ENCODE assay signal across 16 mouse cellular contexts in genomic region chr1:171223796-171224195, GRCm38 (mm10). TPM values are rescaled to one million over a fixed set of nuclear protein-coding genes. Genes with fewer than 3 reads are reported as not detected.
DNase-seq lines count a peak whose midpoint lies in the region; ATAC-seq and TF ChIP-seq lines count a peak whose summit lies in the region.
"Had no signal": no experiment of that assay in that cellular context is flagged by ENCODE, and none has a peak within 500 bp of the region (broad histone marks: within the 10 kb centered on the region; RNA-seq: fewer than 3 reads in every experiment).

No protein-coding gene starts in this region.

- H3K36me3 ChIP-seq in liver, embryonic 14.5 days (replicated peaks; ENCODE audit: control insufficient read depth, insufficient read depth, low read depth) = no peaks in the 10 kb centered on the region

- H3K4me2 ChIP-seq in liver, embryonic 14.5 days (ENCODE audit: low read depth) = no peak overlapping the region

- no peaks in the 10 kb centered on the region for H3K9me3 ChIP-seq in liver, embryonic 14.5 days (ENCODE audit: control insufficient read depth, low read length)
- H3K9me3 ChIP-seq: forebrain, embryonic 12.5 days; limb, embryonic 13.5 days had no signal

- intact Hi-C loops in gastrocnemius, adult 2 months (cut with DNase I) = loop anchor here (2.0 kb wide), 2 partner anchors 15 to 33 kb away; no protein-coding TSS in a partner anchor
- intact Hi-C loops in gastrocnemius, postnatal 14 days (cut with DNase I; ENCODE audit: low total_unique reads) = loop anchor here (2.0 kb wide), 1 partner anchor 35 kb away; no protein-coding TSS in a partner anchor

- 74% methylated on average over 2 of the region's 2 CpGs for WGBS in liver, embryonic 14.5 days (ENCODE audit: insufficient replicate concordance)

- ATAC-seq in liver, embryonic 14.5 days (ENCODE audit: insufficient read depth) = 0 out of 2 replicates have a peak, but pooled peaks have one; percentile 2
- no peak for ATAC-seq in erythroid progenitor cell, adult 5-6 weeks (replicated peaks; ENCODE audit: low FRiP score, poor library complexity, severe bottlenecking)
- ATAC-seq: intestine, embryonic 16.5 days had no signal

- peak overlapping the region; percentile 35 for H3K27ac ChIP-seq in gastrocnemius, adult 2 months
- H3K27ac ChIP-seq in liver, embryonic 14.5 days = no peak overlapping the region

- no peaks in the 10 kb centered on the region for H3K27me3 ChIP-seq in liver, embryonic 14.5 days (ENCODE audit: control insufficient read depth, insufficient read depth, low read length)
- H3K27me3 ChIP-seq: forebrain, embryonic 12.5 days; limb, embryonic 13.5 days had no signal

- TF ChIP-seq CTCF in gastrocnemius, adult 2 months (IDR thresholded peaks at IDR 0.05) = no peak
- no peak for TF ChIP-seq CTCF in liver, embryonic 14.5 days (IDR thresholded peaks at IDR 0.05; ENCODE audit: low read depth)

- no peak for DNase-seq in gastrocnemius, adult 2 months
- DNase-seq in gastrocnemius, postnatal 14 days = no peak
- peak; percentile 21 for DNase-seq in 416B (ENCODE audit: low read depth)
- DNase-seq in adrenal gland, postnatal 36 days = peak; percentile 76 to 80
- peak in 1 of 3 experiments; percentile 28 for DNase-seq in liver, embryonic 14.5 days (ENCODE audit: low read depth in 3 of 3, low spot score in 3 of 3)
- DNase-seq in embryo, embryonic 10 days (ENCODE audit: low spot score) = no peak
- DNase-seq in gastrocnemius, adult 8-10 months (ENCODE audit: low spot score in 2 of 2) = no peak
- DNase-seq: cerebellum, adult 11 months; heart, postnatal 36 days; layer of hippocampus, postnatal 36 days; thymus, adult 2 months had no signal

- no peak overlapping the region for H3K9ac ChIP-seq in liver, embryonic 14.5 days (replicated peaks)
- H3K9ac ChIP-seq: forebrain, embryonic 12.5 days had no signal

- no peak for TF ChIP-seq EP300 in liver, embryonic 14.5 days (IDR thresholded peaks at IDR 0.05; ENCODE audit: low read depth)

- H3K4me1 ChIP-seq in liver, embryonic 14.5 days (replicated peaks; ENCODE audit: control insufficient read depth in 2 of 2, insufficient read depth in 2 of 2, low read length in 1 of 2) = peaks cover 11 to 12% of the 10 kb centered on the region in 2 experiments

- no peak overlapping the region for H3K4me3 ChIP-seq in gastrocnemius, adult 2 months
- no peak overlapping the region for H3K4me3 ChIP-seq in liver, embryonic 14.5 days (ENCODE audit: insufficient read depth in 1 of 2, low read depth in 2 of 2, low read length in 2 of 2)
- H3K4me3 ChIP-seq: forebrain, embryonic 12.5 days had no signal

RNA-seq across cellular contexts. Expression of gene Apoa2, which starts 1.1 kb away (rescaled TPM):
- total RNA-seq in gastrocnemius, adult 2 months (2021) = under 1 TPM in 1 of 2 experiments, not detected in 1; 0.59 TPM
- not detected for total RNA-seq in gastrocnemius, postnatal 14 days (2021)
- total RNA-seq in adrenal gland, postnatal 36 days (2021) = 1 to 10 TPM; 2.2 to 6.4 TPM
- polyA plus RNA-seq in liver, embryonic 14.5 days (2012; rRNA removed) = 2,859 and 3,167 TPM in 2 replicates
- polyA plus RNA-seq in liver, embryonic 14.5 days (2014; fragmentation: Nextera tagmentation; extraction: Ambion mirVana) = 5,173 and 5,415 TPM in 2 replicates
- total RNA-seq in erythroid progenitor cell, adult 5-6 weeks (2015; ENCODE audit: low replicate concordance) = 16.8 TPM in 1 of 2 replicates, not detected in the other
- not detected in 2 replicates for total RNA-seq in erythroid progenitor cell, adult 5-6 weeks (2017; ENCODE audit: low replicate concordance)
- total RNA-seq in gastrocnemius, adult 8-10 months (2022) = 1 to 10 TPM in 2 of 4 experiments, not detected in 2; 1.5 to 6.1 TPM
- polyA plus RNA-seq: C2C12 had no signal

RNA-seq across cellular contexts. Expression of gene Tomm40l, which starts 1.5 kb away (rescaled TPM):
- 10 to 100 TPM; 43.2 to 56.3 TPM for total RNA-seq in gastrocnemius, adult 2 months (2021)
- total RNA-seq in gastrocnemius, postnatal 14 days (2021) = 10 to 100 TPM; 44.3 to 46.7 TPM
- 10 to 100 TPM; 51.4 to 65.3 TPM for total RNA-seq in adrenal gland, postnatal 36 days (2021)
- polyA plus RNA-seq in liver, embryonic 14.5 days (2012; rRNA removed) = 9.4 and 11.0 TPM in 2 replicates
- 16.0 and 17.5 TPM in 2 replicates for polyA plus RNA-seq in liver, embryonic 14.5 days (2014; fragmentation: Nextera tagmentation; extraction: Ambion mirVana)
- 1.1 and 4.2 TPM in 2 replicates for total RNA-seq in erythroid progenitor cell, adult 5-6 weeks (2015; ENCODE audit: low replicate concordance)
- total RNA-seq in erythroid progenitor cell, adult 5-6 weeks (2017; ENCODE audit: low replicate concordance) = 4.0 and 4.1 TPM in 2 replicates
- total RNA-seq in gastrocnemius, adult 8-10 months (2022) = 10 to 100 TPM; 46.4 to 50.9 (median 50.4) TPM

RNA-seq across cellular contexts. Expression of gene Nr1i3, which starts 10.0 kb away (rescaled TPM):
- total RNA-seq in gastrocnemius, adult 2 months (2021) = not detected
- not detected for total RNA-seq in gastrocnemius, postnatal 14 days (2021)
- total RNA-seq in adrenal gland, postnatal 36 days (2021) = under 1 TPM in 1 of 2 experiments, not detected in 1; 0.13 TPM
- 1.0 TPM in 2 replicates for polyA plus RNA-seq in liver, embryonic 14.5 days (2012; rRNA removed)
- 0.62 and 0.88 TPM in 2 replicates for polyA plus RNA-seq in liver, embryonic 14.5 days (2014; fragmentation: Nextera tagmentation; extraction: Ambion mirVana)
- not detected in 2 replicates for total RNA-seq in erythroid progenitor cell, adult 5-6 weeks (2015; ENCODE audit: low replicate concordance)
- total RNA-seq in erythroid progenitor cell, adult 5-6 weeks (2017; ENCODE audit: low replicate concordance) = 0.39 TPM in 1 of 2 replicates, not detected in the other
- under 1 TPM in 1 of 4 experiments, not detected in 3; 0.21 TPM for total RNA-seq in gastrocnemius, adult 8-10 months (2022)

RNA-seq across cellular contexts. Expression of gene Fcer1g, which starts 10.4 kb away (rescaled TPM):
- 1 to 10 TPM; 2.5 to 6.1 TPM for total RNA-seq in gastrocnemius, adult 2 months (2021)
- total RNA-seq in gastrocnemius, postnatal 14 days (2021) = 1 to 10 TPM; 6.3 to 7.1 TPM
- 10 to 100 TPM; 15.2 to 20.4 TPM for total RNA-seq in adrenal gland, postnatal 36 days (2021)
- polyA plus RNA-seq in liver, embryonic 14.5 days (2012; rRNA removed) = 50.1 and 74.3 TPM in 2 replicates
- 87.8 and 104 TPM in 2 replicates for polyA plus RNA-seq in liver, embryonic 14.5 days (2014; fragmentation: Nextera tagmentation; extraction: Ambion mirVana)
- 214 and 248 TPM in 2 replicates for total RNA-seq in erythroid progenitor cell, adult 5-6 weeks (2015; ENCODE audit: low replicate concordance)
- total RNA-seq in erythroid progenitor cell, adult 5-6 weeks (2017; ENCODE audit: low replicate concordance) = 39.7 and 114 TPM in 2 replicates
- total RNA-seq in gastrocnemius, adult 8-10 months (2022) = 1 to 10 TPM in 3 of 4 experiments, under 1 TPM in 1; 0.85 to 3.1 (median 2.3) TPM
- polyA plus RNA-seq: C2C12 had no signal

RNA-seq across cellular contexts. Expression of gene Adamts4, which starts 26.4 kb away (rescaled TPM):
- total RNA-seq in gastrocnemius, adult 2 months (2021) = under 1 TPM; 0.15 to 0.73 TPM
- total RNA-seq in gastrocnemius, postnatal 14 days (2021) = 1 to 10 TPM; 2.4 to 3.1 TPM
- total RNA-seq in adrenal gland, postnatal 36 days (2021) = 1 to 10 TPM in 1 of 2 experiments, under 1 TPM in 1; 0.79 to 4.2 TPM
- polyA plus RNA-seq in liver, embryonic 14.5 days (2012; rRNA removed) = 0.11 and 0.17 TPM in 2 replicates
- polyA plus RNA-seq in liver, embryonic 14.5 days (2014; fragmentation: Nextera tagmentation; extraction: Ambion mirVana) = 0.13 and 0.25 TPM in 2 replicates
- total RNA-seq in erythroid progenitor cell, adult 5-6 weeks (2015; ENCODE audit: low replicate concordance) = 0.42 TPM in 1 of 2 replicates, not detected in the other
- total RNA-seq in erythroid progenitor cell, adult 5-6 weeks (2017; ENCODE audit: low replicate concordance) = not detected in 2 replicates
- total RNA-seq in gastrocnemius, adult 8-10 months (2022) = under 1 TPM in 2 of 4 experiments, not detected in 2; 0.09 to 0.36 TPM

Comparison
In these comparisons a context has a peak if more than half of its experiments do, and no peak if none do; other contexts are left out.
1. DNase-seq: peak in 416B (single experiment) and adrenal gland, postnatal 36 days (2 of 2); none in gastrocnemius, adult 2 months (single experiment), gastrocnemius, postnatal 14 days (single experiment), embryo, embryonic 10 days (single experiment) and gastrocnemius, adult 8-10 months (0 of 2).
2. RNA of gene Tomm40l, which starts 1.5 kb away (total RNA-seq): 51.4 to 65.3 TPM in adrenal gland, postnatal 36 days, 43.2 to 56.3 TPM in gastrocnemius, adult 2 months, 46.4 to 50.9 TPM in gastrocnemius, adult 8-10 months and 44.3 to 46.7 TPM in gastrocnemius, postnatal 14 days; 1.1 to 4.2 TPM in erythroid progenitor cell, adult 5-6 weeks; every median in the first group is over 4 times any median in the second.